Mouse (Mus musculus) kidney, adult 2 months (tissue): ENCODE data around the gene Lsm7. TPM values are rescaled to one million over a fixed set of nuclear protein-coding genes. Genes with fewer than 3 reads are reported as not detected.

Experiments used
- DNase-seq: peaks from one replicate; pipeline ENCODE4 v3.0.0; 2021
- H3K27ac ChIP-seq: fragments of 200-500 bp; 2 replicates; pipeline ENCODE4 v1.5.1; 2012; ENCODE audit warnings: low read depth, low read length, control low read depth, inconsistent platforms; ENCODE audit not compliant: insufficient read depth
- H3K27me3 ChIP-seq: fragments of 200-500 bp; replicated peaks from 2 replicates; pipeline ENCODE4 v1.6.1; 2012; ENCODE audit warnings: mild to moderate bottlenecking, moderate library complexity, low read length, inconsistent platforms; ENCODE audit not compliant: control insufficient read depth, insufficient read depth
- H3K36me3 ChIP-seq: fragments of 200-500 bp; 2 replicates; pipeline ENCODE4 v1.6.1; 2012; ENCODE audit warnings: mild to moderate bottlenecking, moderate library complexity, low read length, inconsistent platforms; ENCODE audit not compliant: control insufficient read depth, insufficient read depth
- H3K4me1 ChIP-seq: fragments of 200-500 bp; 2 replicates; pipeline ENCODE4 v1.6.1; 2011; ENCODE audit warnings: low read length; ENCODE audit not compliant: control insufficient read depth, insufficient read depth
- H3K4me3 ChIP-seq: fragments of 200-500 bp; 2 replicates; pipeline ENCODE4 v1.5.1; 2011; ENCODE audit warnings: mild to moderate bottlenecking, low read depth, low read length, control low read depth; ENCODE audit not compliant: insufficient read depth
- CTCF ChIP-seq: fragments of 200-500 bp; conservative IDR thresholded peaks from 2 replicates; pipeline ENCODE4 v1.5.1; 2011; ENCODE audit warnings: low read depth, mild to moderate bottlenecking, control low read depth, low read length, moderate library complexity, mixed read lengths; ENCODE audit not compliant: insufficient read depth, insufficient read length
- POLR2A ChIP-seq: fragments of 200-500 bp; IDR thresholded peaks from one replicate; pipeline ENCODE4 v1.6.1; 2011; ENCODE audit warnings: low read depth, low read length, control low read depth
- WGBS: fragments of 180-500 bp; shearing (Covaris S2); methylation state at CpG from one replicate; pipeline ENCODE4 v1.1.7; 2018; 5-methylcytosine and 5-hydroxymethylcytosine counted together
- polyA plus RNA-seq: library from polyadenylated mRNA; depleted of rRNA; stranded (reverse); fragments of >200 nt; gene quantifications from 2 replicates; pipeline ENCODE4 v1.2.3, GENCODE M21; 2012

Lsm7 gene
- polyA plus RNA-seq, 1 experiment = 98.1 TPM

DNA sequence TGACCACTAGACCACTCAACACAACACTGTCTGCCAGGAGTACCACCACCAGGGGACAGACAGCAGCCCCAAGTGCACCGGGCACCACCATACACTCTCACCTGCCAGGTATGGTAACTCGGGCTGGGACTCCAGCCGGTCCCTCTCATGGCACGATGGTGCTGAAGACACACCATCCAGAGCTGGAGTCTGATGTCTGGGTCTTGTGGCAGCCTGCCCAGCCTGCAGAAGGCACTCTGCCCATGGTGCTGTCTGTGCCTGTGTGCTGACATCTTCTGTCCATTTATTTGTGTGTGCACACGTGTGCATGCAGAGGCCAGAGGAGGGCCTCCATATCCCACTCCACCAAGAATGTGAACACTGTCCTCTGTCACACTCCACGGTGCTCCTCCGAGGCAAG lies 40.1 kb upstream of the Lsm7 start:
- no peak overlapping the region for H3K27ac ChIP-seq
- H3K27me3 ChIP-seq = no peaks in the 10 kb centered on the region
- H3K4me3 ChIP-seq = no peak overlapping the region
- TF ChIP-seq POLR2A (no peak), CTCF (no peak)
- 0 out of 2 replicates have a peak, but pooled peaks cover 4% of the 10 kb centered on the region for H3K4me1 ChIP-seq
- no peaks in the 10 kb centered on the region for H3K36me3 ChIP-seq
- DNase-seq = no peak
- WGBS = 79% methylated on average over 7 of the region's 7 CpGs

DNA sequence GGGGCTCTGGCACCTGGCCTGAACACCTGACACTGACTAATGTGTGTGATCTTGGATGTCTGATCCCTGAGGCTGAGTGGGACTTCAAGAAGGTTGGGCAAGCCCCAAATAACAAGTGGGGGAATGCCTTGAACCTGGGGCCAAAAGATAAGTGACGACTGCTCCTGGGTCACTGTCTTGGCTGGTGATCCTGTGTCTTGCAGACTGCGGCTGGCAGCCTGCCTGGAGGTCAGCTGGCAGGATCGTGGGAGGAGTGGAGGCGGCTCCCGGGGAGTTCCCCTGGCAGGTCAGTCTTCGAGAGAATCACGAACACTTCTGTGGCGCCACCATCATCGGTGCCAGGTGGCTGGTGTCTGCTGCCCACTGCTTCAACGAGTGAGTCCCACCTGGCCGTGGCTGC lies 32.2 kb upstream of the Lsm7 start:
- whole genome bisulfite sequencing = 9% methylated on average over 11 of the region's 11 CpGs
- no peak overlapping the region for H3K4me3 ChIP-seq
- no peaks in the 10 kb centered on the region for H3K4me1 ChIP-seq
- H3K27me3 ChIP-seq = no peaks in the 10 kb centered on the region
- DNase-seq = peak; percentile 90
- no peaks in the 10 kb centered on the region for H3K36me3 ChIP-seq
- no peak overlapping the region for H3K27ac ChIP-seq
- TF ChIP-seq POLR2A = no peak
- TF ChIP-seq CTCF = no peak

DNA sequence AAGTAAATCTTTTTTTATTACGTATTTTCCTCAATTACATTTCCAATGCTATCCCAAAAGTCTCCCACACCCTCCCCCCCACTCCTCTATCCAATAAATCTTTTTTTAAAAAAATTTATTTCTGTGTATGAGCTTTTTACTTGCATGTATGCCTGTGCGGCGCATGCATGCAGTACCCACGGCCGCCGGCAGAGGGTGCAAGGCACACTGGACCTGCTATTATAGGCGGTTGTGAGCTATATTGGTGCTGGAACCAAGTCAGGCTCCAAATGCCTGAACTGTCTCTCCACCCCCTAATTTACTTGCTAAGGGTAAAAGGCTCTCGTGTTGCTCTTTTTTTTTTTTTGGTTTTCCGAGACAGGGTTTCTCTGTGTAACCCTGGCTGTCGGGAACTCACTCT lies 26.3 kb upstream of the Lsm7 start:
- DNase-seq = peak; percentile 81
- no peak overlapping the region for H3K27ac ChIP-seq
- H3K4me1 ChIP-seq = no peaks in the 10 kb centered on the region
- H3K36me3 ChIP-seq = no peaks in the 10 kb centered on the region
- TF ChIP-seq CTCF = peak; percentile 79
- no peak for TF ChIP-seq POLR2A
- 25% methylated on average over 10 of the region's 10 CpGs for WGBS
- no peaks in the 10 kb centered on the region for H3K27me3 ChIP-seq
- no peak overlapping the region for H3K4me3 ChIP-seq

DNA sequence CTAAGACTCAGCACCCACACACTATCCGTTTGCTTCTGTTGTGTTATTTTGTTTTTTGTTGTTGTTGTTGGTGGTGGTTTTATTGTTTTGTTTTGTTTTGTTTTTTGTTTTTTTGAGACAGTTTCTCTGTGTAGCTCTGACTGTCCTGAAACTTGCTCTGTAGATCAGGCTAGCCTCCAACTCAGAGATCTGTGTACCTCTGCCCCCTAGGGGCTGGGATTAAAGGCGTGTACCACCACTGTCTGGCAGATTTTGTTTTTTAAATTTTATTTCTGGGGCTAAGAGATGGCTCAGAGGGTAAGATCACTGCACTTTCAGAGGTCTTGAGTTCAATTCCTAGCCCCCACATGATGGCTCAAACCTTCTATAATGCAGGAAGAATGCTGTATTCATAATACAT lies 25.9 kb upstream of the Lsm7 start:
- Histone ChIP-seq H3K36me3 (no peaks in the 10 kb centered on the region), H3K27ac (no peak overlapping the region), H3K4me3 (no peak overlapping the region), H3K4me1 (no peaks in the 10 kb centered on the region), H3K27me3 (no peaks in the 10 kb centered on the region)
- WGBS = 71% methylated on average over 2 of the region's 2 CpGs
- no peak for DNase-seq
- 0 out of 2 replicates have a peak, but pooled peaks have one; percentile 10 for TF ChIP-seq CTCF
- no peak for TF ChIP-seq POLR2A

DNA sequence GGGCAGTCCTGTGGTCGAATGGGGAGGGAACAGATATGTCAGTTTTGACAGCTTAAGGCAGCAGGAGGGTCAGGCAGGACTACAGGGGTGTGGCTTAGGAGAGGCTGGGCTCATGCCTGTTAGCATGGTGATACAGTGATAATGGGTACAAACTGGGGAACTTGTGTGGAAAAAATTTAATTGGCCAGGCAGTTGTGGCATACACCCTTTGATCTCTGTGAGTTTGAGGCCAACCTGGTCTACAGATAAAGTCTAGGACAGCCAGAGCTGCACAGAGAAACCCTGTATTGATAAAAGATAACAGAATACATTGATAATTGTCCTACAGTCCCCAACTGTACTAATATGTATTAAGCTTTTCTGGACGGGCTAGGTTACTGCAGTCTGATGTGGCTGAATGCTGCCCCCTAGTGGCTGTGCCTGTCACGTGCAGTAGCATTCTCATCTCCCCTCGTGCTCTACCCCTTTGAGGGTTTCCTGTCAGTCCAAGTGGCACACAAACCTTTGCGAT lies 25.2 kb upstream of the Lsm7 start:
- Histone ChIP-seq H3K27ac (no peak overlapping the region), H3K4me3 (no peak overlapping the region), H3K36me3 (no peaks in the 10 kb centered on the region), H3K27me3 (no peaks in the 10 kb centered on the region), H3K4me1 (no peaks in the 10 kb centered on the region)
- WGBS = 14% methylated on average over 5 of the region's 5 CpGs
- TF ChIP-seq CTCF (peak; percentile 97), POLR2A (no peak)
- peak; percentile 70 for DNase-seq

DNA sequence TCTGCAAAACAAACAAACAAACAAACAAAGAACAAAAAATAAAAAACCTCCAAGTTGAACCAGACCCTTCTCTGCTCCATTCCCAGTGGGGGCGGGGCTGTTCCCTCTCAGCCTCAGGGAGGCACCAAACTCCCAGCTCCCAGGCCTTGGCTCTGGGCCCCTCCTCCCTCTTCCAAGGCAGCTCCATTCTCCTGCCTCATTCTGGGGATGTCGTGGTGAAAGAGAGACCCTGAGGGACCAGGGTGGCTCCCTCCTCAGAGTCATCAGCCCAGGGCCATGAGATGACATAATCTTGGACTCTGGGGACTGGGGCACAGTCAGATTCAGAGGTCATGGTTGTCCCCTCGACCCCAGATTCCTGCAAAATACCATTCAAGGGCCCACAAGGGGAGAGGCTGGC lies 21.6 kb upstream of the Lsm7 start:
- no peak for DNase-seq
- Histone ChIP-seq H3K27me3 (no peaks in the 10 kb centered on the region), H3K36me3 (no peaks in the 10 kb centered on the region), H3K4me3 (no peak overlapping the region), H3K27ac (no peak overlapping the region), H3K4me1 (no peaks in the 10 kb centered on the region)
- no peak for TF ChIP-seq CTCF
- TF ChIP-seq POLR2A = no peak
- 34% methylated on average over 3 of the region's 3 CpGs for WGBS

DNA sequence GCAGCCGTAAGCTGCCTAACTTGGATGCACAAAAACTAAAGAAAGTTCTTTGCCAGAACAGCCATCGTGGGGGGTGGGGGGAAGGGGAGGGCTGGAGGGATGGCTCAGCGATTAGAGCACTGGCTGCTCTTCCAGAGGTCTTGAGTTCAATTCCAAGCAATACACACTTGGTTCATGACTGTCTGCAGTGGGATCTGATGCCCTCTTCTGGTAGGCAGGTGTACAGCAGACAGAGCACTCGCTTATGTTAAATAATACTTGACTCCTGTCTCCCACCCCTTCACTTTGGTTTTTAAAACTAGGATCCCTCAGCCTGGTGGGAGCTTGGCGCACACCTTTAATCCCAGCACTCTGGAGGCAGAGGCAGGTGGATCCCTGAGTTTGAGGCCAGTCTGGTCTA lies 21.0 kb upstream of the Lsm7 start:
- Histone ChIP-seq H3K4me3 (no peak overlapping the region), H3K27me3 (no peaks in the 10 kb centered on the region), H3K27ac (no peak overlapping the region), H3K4me1 (no peaks in the 10 kb centered on the region; the same call in 1 of the 2 replicates), H3K36me3 (no peaks in the 10 kb centered on the region)
- WGBS = 25% methylated on average over 5 of the region's 5 CpGs
- TF ChIP-seq POLR2A (no peak), CTCF (peak; percentile 84)
- DNase-seq = peak; percentile 69
